Mouse (Mus musculus): ENCODE results near the gene Gm9780.
"Not testable (repeated sequence)": the region's sequence is repeated elsewhere in the genome, so short reads cannot be mapped to it uniquely, and the experiment has no call there.

Gene Gm9780

GRCm38 (mm10) chr14:26042611-26043010 lies at the start of gene Gm9780:
TSS of gene Gm9780 (minus strand) at chr14:26042711.
- DNase-seq (ENCODE audit: low spot score): not testable (repeated sequence)

GRCm38 (mm10) chr14:26081997-26082396 lies 39.5 kb upstream of the Gm9780 start, which contains the start of gene Cphx3:
TSS of gene Cphx3 (plus strand) at chr14:26082297.
- DNase-seq (ENCODE audit: low spot score): not testable (repeated sequence)

GRCm38 (mm10) chr14:26081216-26081615 lies 38.7 kb upstream of the Gm9780 start, which contains the start of gene Cphx2:
TSS of gene Cphx2 (plus strand) at chr14:26081516.
- DNase-seq (ENCODE audit: low spot score): not testable (repeated sequence)

- DNase-seq (ENCODE audit: low spot score): not testable (repeated sequence)
These were observed 34.3 kb upstream of the Gm9780 start for GRCm38 (mm10) chr14:26076620-26077390.

- DNase-seq (ENCODE audit: low spot score): not testable (repeated sequence)
These were observed 24.8 kb upstream of the Gm9780 start, which contains the start of gene Tmem254c for GRCm38 (mm10) chr14:26067325-26067633. TSS of gene Tmem254c (minus strand) at chr14:26067355.

GRCm38 (mm10) chr14:26066574-26067324 lies 24.2 kb upstream of the Gm9780 start:
- DNase-seq (ENCODE audit: low spot score): not testable (repeated sequence)

- DNase-seq (ENCODE audit: low spot score): not testable (repeated sequence)
These were observed 16.9 kb upstream of the Gm9780 start for GRCm38 (mm10) chr14:26059362-26059761.

- DNase-seq (ENCODE audit: low spot score): not testable (repeated sequence)
These were observed 15.7 kb upstream of the Gm9780 start for GRCm38 (mm10) chr14:26058184-26058583.

GRCm38 (mm10) chr14:26048767-26049166 lies 6.3 kb upstream of the Gm9780 start:
- not testable (repeated sequence) for DNase-seq (ENCODE audit: low spot score)

GRCm38 (mm10) chr14:26047026-26047425 lies 4.5 kb upstream of the Gm9780 start:
- DNase-seq (ENCODE audit: low spot score): not testable (repeated sequence)

- DNase-seq (ENCODE audit: low spot score): not testable (repeated sequence)
These were observed 2.5 kb upstream of the Gm9780 start for GRCm38 (mm10) chr14:26045007-26045406.

- DNase-seq (ENCODE audit: low spot score): not testable (repeated sequence)
These were observed 7.1 kb downstream of the Gm9780 start for GRCm38 (mm10) chr14:26035439-26035838.

GRCm38 (mm10) chr14:26034364-26034763 lies 8.1 kb downstream of the Gm9780 start:
- DNase-seq (ENCODE audit: low spot score): not testable (repeated sequence)

- DNase-seq (ENCODE audit: low spot score): not testable (repeated sequence)
These were observed 16.9 kb downstream of the Gm9780 start for GRCm38 (mm10) chr14:26025653-26026052.

GRCm38 (mm10) chr14:26022831-26023230 lies 19.7 kb downstream of the Gm9780 start:
- not testable (repeated sequence) for DNase-seq (ENCODE audit: low spot score)

- not testable (repeated sequence) for DNase-seq (ENCODE audit: low spot score)
These were observed 21.0 kb downstream of the Gm9780 start for GRCm38 (mm10) chr14:26021555-26021954.

GRCm38 (mm10) chr14:26016414-26016813 lies 26.1 kb downstream of the Gm9780 start:
- not testable (repeated sequence) for DNase-seq (ENCODE audit: low spot score)

- not testable (repeated sequence) for DNase-seq (ENCODE audit: low spot score)
These were observed 35.0 kb downstream of the Gm9780 start for GRCm38 (mm10) chr14:26007462-26007861.

GRCm38 (mm10) chr14:25981880-25982279 lies 60.6 kb downstream of the Gm9780 start:
- DNase-seq (ENCODE audit: low spot score): not testable (repeated sequence)

- not testable (repeated sequence) for DNase-seq (ENCODE audit: low spot score)
These were observed 63.1 kb downstream of the Gm9780 start for GRCm38 (mm10) chr14:25979242-25979941.

GRCm38 (mm10) chr14:25978371-25979241 lies 63.9 kb downstream of the Gm9780 start, which contains the start of gene Duxbl1:
TSS of gene Duxbl1 (plus strand) at chr14:25978577.
- DNase-seq (ENCODE audit: low spot score): not testable (repeated sequence)

Measured in ovary, postnatal 14 days (tissue).